Mouse (Mus musculus) cerebellum, adult 9-11 months (tissue): Measurements from ENCODE around the gene Alyref2.
"Not testable (repeated sequence)": the region's sequence is repeated elsewhere in the genome, so short reads cannot be mapped to it uniquely, and the experiment has no call there.

Experiments
- DNase-seq: peaks from one replicate; pipeline ENCODE4 v3.0.0; 2022

The Alyref2 gene

DNA sequence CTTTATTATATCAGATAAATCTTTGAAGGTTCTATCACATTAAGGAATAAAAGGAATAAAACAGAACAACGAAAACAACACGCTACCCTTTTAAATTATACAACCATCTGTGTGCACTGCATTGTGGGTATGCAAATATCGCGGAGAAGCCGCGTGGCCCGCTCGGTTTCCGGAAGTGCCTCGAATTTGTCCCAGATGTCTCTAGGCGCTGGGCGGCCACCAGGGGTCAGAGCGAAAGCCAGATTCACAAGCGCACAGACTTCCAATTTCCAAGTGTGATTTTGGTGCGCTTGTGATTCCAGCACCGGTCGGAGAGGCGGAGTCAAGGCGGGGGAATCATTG lies at the start of gene Alyref2:
TSS of gene Alyref2 (plus strand) at position 229 of the 342 bp plus-strand sequence.
- peak; percentile 90 for DNase-seq

DNA sequence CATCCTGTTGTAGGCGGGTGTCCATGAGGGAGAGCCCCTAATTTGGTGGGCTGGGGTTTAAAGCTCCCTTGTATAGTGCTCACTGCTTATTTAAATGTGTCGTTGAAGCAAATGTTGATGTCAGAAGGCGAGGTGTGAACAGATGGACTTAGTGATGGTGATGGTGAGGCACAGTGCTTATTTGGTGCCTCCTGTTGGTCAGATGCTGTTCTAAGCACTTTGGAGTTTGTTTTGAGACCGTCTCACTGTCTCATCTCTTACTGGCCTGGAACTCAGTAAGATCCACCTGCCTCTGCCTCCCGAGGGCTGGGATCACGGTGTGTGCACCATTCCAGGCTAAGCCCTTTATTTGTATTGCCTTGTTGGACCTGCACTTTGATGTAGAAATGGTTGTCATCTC lies 48.4 kb upstream of the Alyref2 start:
- DNase-seq: no peak

DNA sequence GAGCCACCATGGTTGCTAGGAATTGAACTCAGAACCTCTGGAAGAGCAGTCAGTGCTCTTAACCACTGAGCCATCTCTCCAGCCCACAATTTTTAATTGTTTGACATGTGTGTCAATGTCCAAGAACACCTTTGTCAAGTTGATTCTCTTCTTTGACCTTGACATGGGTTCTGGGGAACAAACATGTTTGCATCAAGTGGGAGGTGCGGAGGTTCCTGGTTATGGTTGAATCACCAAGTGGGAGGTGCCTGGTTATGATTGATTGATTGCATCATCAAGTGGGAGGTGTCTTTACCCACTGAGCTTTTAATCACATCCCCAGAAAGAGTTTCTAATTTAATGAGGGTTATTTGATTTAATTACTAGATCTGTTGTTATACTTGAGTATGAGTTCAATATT lies 45.7 kb upstream of the Alyref2 start:
- DNase-seq: no peak

DNA sequence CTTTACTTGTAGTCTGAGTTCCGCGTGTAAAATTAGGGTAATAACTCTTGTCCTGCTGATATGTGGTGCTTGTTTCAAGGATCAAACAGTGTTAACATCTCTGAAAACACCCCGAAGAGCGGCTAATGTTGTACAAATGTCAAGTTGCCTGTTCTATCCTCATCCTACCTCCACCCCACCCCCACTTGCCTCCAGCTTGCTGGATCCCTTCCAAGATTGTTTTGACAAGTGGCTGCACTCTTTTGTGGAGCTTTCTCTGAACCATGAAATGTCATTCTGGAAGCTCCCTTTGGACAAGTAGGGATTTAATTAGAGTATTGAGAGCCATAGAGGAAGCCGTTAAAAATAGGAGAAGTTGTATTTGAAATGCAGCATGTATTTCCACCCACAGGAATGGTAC lies 43.5 kb upstream of the Alyref2 start:
- no peak for DNase-seq

DNA sequence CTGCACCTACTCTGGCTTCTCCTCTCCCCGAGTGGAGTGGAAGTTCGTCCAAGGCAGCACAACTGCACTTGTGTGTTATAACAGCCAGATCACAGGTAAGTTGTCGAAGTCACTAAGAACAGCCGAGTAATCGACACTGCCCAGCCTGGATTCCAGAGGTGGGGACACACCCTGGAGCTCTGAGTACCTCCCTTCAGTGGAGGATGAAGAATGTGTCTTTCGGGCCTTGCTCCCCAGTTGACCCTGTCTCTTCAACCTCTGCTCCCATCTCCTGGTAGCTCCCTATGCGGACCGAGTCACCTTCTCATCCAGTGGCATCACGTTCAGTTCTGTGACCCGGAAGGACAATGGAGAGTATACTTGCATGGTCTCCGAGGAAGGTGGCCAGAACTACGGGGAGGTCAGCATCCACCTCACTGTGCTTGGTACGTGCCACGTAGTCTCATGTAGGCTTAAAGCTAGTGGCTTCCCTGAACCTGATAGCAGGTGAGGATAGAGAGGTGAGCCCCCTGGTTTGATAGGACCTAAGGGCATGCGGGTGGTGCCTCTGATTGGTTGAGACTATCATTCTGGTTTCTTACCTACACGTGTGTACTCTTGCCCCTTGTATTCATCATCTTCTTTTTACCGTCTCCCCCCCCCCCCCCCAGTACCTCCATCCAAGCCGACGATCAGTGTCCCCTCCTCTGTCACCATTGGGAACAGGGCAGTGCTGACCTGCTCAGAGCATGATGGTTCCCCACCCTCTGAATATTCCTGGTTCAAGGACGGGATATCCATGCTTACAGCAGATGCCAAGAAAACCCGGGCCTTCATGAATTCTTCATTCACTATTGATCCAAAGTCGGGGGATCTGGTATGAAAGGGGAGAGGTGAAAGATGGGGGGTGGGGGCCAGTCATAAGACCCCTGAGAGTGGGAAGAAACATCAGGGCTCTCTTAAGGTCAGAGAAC lies 42.5 kb upstream of the Alyref2 start:
- no peak for DNase-seq

DNA sequence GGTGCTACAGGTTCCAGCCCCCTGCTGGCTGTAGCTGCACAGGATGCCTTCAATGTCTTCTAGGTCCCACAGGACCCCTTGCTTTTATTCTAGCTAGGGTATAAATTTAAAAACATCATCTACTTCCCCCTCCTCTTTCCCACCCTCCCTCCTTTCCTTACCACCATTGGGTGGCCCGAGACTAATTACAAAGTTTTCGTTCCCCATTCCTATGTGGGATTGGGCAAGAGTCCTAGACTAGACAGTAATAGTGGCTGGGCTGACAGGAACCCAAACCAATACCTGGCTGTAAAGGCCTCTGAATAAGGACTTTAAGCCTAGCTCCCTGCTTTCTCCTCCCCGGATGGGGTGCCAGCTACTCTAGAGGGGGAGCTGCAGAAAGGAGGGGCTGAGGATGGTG lies 40.1 kb upstream of the Alyref2 start:
- no peak for DNase-seq

DNA sequence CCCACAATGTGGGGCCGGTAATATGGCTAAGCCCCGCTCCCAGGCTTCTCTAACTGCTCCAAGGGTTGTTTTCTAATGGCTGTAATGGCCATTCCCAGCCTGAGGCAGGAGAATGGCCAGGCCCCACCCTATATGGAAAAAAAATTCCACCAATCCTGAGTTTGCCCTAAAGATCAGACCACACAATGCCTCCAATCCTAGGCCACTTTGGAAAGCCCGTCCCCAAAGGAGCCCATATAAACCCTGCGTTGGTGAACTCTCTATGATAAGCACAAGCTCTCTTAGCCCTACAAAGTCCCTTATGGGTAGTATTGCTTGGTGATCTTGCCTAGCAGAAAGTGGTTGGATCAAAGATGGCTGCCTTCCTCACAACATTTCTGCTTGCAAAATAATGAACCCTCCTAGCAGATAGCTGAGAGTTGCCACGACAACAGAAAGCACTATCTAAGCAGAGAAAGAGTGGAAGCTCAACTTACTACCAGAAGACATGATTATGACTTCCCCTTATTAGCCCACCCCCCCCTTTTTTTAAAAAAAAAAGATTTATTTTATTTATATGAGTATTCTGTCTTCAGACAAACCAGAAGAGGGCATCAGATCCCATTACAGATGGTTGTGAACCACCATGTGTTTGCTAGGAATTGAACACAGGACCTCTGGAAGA lies 37.4 kb upstream of the Alyref2 start:
- no peak for DNase-seq

DNA sequence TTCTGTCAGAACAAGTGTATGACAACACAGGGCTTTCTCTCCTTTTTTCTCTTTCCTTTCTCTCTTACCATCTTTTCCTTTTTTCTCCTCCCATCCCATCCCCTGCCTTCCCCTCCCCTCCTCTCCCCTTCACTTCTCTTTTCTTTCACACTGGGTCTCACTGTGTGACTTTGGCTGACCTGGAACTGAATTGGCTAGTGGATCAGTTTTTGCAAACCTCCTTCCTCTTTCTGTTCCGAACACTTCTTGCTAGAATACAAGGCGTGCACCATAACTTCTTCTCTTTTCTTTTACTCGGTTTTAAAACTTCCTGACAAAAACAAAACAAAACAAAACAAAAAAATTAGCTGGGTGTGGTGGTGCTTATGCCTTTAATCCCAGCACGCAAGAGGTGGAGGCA lies 36.7 kb upstream of the Alyref2 start:
- no peak for DNase-seq

DNA sequence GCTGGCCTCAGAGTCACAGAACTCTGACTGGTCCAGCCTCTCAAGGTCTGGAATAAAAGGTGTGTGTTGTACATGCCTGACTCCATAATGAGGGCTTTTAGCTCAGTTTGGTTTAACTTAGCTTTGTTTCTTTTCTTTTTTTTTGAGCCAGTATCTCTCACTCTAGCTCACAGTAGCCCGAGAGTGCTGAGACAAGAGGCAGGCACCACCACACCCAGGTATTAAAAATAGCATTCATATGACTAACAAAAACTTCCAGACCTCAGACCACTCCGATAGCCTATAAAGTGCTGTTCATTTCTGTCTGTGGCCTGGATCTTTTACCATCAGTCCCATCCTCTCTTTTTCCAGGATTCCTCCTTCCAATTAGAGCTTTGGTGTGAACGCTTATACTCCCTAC lies 33.6 kb upstream of the Alyref2 start:
- DNase-seq: no peak

DNA sequence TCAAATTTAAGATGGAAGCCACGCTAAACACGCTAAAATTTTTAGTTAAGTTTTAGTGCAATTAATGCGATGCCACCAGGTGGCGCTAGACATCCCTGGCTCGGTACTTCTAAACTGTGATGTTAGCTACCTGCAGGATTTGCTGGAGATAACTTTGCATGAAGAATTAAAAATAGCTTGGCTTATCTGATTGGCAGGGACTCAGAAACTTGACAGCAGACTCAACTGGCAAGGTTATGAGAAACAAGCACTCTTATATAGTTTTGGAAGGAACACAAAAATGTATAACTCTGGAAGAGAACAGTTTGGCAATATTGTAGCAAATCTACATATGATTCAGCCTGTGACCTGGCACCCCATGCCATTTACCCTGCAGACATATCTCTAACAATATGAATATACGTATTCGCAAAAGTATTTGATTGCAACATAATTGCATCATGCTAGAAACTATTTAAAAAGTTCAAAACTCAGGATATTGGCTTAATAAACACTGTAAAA lies 32.9 kb upstream of the Alyref2 start:
- DNase-seq: peak; percentile 27

DNA sequence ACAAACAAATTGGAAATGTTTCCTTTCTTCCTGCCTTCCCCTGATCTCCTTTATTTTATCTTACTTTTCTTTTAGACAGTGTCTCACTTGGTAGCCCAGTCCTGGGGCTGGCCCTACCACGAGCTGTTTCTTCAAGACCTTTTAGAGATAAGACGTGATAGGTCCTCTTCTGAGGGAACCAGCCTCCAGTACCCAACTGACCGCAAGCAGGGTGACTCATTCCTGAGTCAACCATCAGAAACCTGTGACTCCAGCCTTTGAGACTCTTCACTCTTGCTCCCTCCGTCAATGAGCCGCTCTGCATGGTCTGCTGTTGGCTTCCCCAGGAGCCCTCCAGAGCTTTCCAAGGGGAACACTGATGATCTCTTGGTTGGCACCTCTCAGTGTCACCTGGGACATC lies 32.4 kb upstream of the Alyref2 start:
- DNase-seq: no peak

DNA sequence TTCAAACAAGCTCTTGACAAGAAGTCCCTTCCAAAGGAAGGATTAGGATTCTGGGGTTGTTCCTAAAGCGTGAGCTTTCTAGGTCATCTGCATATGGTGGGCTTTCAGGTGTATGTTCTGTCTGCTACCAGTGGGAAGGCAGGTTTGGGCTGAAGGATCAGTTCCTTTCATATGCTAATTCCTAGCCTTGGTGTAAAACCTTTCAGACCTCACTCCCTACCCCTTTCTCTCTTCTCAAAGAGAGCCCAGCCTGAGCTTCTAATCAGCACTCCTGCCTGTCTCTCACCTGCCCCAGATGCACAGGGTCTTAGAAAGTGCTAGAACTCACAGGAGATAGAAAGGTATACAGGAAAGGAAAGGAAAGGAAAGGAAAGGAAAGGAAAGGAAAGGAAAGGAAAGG lies 31.8 kb upstream of the Alyref2 start:
- no peak for DNase-seq

DNA sequence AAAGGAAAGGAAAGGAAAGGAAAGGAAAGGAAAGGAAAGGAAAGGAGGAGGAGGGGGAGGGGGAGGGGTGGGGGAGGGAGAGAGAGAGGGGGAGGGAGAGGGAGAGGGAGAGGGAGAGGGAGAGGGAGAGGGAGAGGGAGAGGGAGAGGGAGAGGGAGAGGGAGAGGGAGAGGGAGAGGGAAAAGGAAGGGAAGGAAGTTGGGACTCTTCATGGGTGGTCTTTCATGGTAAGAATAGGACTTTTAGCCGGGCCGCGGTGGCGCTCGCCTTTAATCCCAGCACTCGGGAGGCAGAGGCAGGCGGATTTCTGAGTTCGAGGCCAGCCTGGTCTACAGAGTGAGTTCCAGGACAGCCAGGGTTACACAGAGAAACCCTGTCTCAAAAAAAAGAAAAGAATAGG lies 31.3 kb upstream of the Alyref2 start:
- DNase-seq: not testable (repeated sequence)

DNA sequence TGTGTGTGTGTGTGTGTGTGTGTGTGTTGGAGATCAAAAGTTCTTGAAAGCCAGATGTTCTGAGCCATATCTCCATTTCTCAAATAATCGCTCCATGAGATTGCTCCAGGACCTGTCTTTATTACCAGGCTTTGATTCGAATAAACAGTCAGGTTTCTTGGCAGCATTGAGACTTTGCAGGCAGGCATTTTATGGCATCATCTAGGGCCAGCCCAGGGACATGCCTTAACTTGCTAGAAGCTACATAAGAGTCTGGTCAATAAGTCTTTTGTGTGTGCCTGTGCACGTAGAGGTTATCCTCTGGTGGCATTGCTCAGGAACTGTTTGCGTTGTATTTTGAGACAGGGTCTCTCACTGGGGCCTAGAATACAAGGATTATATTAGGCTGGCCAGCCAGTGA lies 29.8 kb upstream of the Alyref2 start:
- DNase-seq: no peak

DNA sequence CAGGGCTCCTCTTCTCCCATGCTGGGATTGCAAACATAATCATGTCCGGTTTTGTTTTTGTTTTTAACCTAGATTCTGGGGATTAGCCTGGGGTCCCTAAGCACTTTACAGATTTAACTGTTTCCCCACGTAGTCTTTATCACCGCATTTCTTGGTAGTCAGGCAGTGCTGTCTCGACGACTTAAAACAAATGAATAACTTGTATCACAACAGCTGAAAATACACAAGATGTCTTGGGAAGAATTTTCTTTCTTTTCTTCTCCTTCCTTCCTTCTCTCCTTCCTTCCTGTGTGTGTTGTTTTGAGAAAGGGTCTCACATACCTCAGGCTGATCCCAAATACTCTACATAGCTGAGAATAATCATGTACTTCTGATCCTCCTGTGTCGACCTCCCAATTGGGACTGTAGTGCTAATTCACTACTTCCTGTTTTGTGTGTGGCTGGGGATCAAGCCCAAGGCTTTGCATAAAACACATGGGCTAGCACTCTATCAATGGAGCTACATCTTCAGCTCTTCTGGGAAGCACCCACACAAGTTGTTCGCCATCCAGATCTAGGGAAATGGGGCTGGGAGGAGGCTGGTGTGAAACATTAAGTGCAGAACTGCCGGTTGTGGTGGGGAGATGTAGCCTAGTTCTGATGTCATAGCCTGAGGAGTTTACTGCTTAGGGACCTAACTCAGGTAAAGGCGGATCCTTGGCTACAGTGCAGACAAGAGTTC lies 29.2 kb upstream of the Alyref2 start:
- no peak for DNase-seq

DNA sequence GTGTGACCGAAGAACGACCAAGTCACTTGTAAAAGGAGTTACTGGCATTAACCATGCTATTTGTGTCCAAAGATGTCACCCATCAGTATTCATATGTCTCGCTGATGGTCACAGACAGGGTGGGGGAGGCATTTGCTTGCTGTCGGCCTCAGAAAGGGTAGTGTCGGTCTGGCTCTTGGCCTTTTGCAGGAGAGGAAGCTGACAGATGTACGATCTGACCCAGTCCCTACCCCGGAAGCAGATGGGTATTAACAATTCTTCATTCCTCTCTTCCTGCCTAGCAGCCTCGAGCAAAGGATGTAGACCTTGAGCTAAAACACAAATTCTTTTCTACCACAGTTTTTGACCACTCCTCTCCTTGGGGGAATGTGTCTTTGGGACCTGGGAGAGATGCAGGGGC lies 26.2 kb upstream of the Alyref2 start:
- no peak for DNase-seq

DNA sequence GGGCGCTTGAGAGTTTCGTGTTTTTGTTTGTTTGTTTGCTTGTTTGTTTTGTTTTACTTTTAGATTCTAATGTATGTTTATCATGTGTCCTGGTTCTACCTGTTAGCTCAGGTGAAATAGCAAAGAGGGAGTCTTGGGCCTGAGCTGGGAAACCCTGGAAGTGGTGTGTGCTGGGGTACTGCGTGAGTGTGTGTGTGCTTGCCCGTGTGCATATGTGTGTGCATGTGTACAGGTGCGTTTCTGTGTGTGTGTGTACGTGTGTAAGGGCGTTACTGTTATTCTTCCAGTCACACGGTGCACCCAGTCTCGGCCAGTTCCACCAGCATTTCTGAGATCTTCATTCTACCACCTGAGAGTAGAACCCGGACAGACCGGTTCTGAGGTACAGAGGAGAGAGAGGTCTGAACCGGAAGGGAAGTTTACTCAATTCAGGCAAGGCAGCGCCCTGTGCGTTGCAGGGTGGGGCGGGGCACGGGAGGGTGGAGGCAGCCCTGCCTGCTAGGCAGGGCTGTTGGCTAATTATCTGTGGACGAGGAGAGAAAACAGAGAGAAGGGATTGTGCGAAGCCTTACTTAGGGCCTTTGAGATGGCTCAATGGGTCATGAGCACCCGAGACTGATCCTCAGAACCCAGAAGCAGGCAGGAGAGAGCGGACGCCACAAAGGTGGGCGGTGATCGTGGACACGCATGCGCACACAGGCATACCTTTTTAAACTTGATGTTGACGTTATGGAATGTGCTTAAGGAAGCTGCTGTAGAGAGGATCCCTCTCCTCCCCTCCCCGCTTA lies 25.3 kb upstream of the Alyref2 start:
- DNase-seq: no peak

DNA sequence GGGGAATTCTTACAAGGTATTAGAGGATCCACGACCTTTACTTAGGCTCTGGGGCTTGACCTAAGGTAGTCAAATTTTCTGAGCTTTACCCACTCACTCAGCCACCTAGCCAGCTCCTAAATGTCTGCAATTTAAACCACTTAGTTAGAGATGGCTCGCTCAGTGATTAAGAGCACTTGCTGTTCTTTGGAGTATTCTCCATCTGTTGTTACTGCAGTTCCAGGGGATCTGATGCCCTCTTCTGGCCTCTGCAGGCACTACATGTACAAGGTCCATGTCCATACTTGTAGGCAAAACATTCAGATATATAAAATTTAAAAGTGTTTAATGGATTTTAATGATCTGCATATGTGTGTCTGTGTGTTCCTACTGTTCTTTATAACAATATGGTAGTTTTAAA lies 24.3 kb upstream of the Alyref2 start:
- DNase-seq: peak; percentile 58

DNA sequence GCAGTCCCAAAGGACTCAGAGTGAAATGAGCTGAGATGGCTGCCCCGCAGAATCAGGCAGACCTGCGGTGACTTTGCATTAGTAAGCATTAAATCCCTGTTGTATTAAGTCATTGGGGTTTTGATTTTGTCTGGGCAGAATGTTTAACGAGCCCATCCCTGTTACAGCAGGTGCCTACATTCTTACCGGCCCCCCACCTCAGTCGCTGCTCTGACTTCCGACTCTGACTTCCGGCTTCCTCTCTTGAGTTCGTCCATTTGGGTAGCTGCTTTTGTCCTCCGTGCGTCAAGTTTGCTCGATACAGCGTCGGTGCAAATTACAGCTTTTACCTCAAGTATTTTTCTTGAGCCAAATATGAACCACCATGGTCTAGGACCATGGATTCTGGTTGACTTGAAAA lies 9.0 kb upstream of the Alyref2 start:
- DNase-seq: no peak

DNA sequence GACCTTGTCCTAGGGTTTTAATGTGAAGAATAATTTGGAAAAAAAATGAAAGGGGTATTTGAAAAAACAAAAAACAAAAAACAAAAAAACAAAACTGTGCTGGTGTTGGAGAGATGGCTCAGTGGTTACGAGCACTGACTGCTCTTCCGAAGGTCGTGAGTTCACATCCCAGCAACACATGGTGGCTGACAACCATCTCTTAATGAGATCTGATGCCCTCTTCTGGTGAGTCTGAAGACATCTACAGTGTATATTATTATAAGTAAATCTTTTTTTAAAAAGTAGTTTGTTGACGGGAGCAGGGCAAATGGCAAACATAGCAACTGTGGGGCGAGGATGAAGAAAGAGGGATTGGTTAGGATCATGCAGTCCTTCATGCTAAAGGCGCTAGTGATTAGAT lies 7.9 kb upstream of the Alyref2 start:
- DNase-seq: no peak

DNA sequence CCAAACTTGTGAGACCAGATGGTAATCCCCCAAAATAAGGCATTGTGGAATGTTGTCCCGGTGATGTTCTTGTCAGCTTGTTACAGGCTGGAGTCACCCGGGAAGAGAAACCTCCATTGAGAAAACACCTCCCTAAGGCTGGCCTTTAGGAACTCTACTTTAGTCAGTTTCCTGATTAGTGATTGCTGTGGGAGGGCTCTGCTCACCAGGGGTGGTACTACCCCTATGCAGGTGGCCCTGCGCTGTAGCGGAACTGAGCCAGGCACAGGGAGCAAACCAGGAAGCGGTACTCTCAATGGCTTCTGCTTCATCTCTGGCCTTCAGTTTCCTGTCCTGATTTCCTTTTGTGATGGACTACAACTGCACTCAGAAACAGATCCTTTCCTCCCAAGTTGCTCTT lies 3.4 kb upstream of the Alyref2 start:
- DNase-seq: no peak

DNA sequence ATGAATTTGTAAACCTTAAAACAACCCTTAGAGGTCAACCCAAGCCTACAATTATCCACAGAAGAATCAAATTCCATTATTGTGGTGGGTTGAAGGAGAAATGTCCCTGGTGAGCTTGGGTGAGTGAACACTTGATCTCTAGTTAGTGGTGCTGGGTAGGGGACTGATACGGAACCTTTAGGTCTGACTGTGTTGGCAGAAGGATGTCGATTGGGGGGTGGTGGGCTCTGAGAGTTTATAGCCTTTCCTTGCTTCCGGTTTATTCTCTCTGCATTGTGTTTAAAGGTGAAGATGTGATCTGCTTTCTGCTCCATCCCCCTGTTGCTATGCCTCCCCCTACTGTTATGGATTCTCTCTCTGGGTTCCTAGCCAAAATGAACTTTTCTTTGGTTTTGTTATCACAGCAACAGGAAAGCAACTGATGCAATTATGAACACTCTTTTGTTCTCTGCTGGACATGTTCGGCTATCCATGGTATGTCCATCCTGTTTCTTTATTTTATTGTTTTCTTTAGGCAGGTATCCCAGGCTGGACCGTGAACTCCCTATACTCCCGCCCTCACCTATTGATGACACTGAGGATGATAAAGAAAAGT lies 2.2 kb upstream of the Alyref2 start:
- DNase-seq: no peak
